Mouse (Mus musculus): ENCODE measurements around the gene Olfr457.
"Not testable (repeated sequence)": the region's sequence is repeated elsewhere in the genome, so short reads cannot be mapped to it uniquely, and the experiment has no call there.

The Olfr457 gene

DNA sequence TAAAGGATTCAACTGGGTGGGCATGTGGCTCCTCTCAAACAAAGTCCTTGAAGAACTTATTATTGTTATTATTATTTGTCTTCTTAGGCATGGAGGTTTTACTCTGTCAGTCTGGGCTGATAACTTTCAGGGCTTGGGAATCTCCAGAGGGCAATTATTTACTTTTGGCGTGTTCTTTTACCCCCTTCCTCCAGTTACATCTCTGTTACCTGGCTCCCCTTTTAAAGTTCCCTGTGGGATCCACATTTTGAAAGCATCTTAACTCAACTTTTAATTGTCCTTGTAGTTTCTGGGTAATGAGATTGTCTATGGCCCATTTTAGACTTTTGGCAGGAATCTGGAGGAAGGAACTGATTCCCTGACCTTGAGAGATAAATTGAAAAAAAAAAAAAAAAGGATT lies at the start of gene Olfr457:
Gene Olfr457 (minus strand): TSS at position 101 of the 400 bp plus-strand sequence.
- no peak for DNase-seq (ENCODE audit: low spot score)

DNA sequence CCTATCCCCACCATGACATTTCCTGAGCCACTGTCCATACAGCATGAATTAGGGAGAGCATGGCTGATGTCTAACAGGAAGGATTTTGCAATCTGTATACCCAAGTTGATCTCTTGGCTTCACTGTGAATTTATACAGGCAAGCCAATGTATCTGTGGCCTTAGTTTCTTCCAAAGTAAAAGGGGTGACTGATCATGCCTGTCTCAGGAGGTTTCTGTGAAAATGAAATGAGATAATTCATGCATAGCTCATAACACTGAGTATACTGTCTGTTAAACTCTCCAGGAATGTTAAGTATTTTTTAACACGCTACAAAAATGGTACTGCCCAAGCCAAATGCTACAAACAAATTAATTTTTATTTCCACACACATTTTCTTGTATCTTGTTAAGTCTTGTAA lies 37.3 kb upstream of the Olfr457 start:
- DNase-seq (ENCODE audit: low spot score) = no peak

GRCm38 (mm10) chr6:42509311-42509710 lies 33.2 kb upstream of the Olfr457 start:
- DNase-seq (ENCODE audit: low spot score) = no peak

DNA sequence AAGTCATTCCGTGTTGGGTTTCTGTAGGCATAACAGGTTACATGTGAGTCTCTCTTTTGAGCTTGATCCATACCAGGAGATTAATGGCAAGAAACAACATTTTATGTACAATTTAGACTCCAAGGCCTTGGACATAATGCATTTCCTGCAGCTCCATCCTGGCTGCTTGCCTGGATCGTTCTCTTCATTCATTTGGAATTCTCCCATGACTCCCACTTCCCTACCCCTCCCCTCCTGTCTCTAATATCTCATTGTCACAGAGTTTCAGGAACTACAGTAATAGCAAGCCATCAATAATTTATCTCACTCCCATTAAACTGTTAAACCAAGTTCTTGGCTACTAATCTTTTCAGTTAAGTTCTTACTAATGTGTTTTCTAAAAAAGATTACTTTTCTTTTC lies 27.3 kb upstream of the Olfr457 start:
- DNase-seq (ENCODE audit: low spot score) = no peak

GRCm38 (mm10) chr6:42489731-42490130 lies 13.6 kb upstream of the Olfr457 start:
- DNase-seq (ENCODE audit: low spot score) = no peak

- no peak for DNase-seq (ENCODE audit: low spot score)
Observed at GRCm38 (mm10) chr6:42487114-42487513, 11.0 kb upstream of the Olfr457 start, which contains the start of gene Olfr456. Gene Olfr456, minus strand, starts transcription at chr6:42487214.

GRCm38 (mm10) chr6:42484633-42485032 lies 8.5 kb upstream of the Olfr457 start:
- no peak for DNase-seq (ENCODE audit: low spot score)

GRCm38 (mm10) chr6:42471298-42471697 lies 4.8 kb downstream of the Olfr457 start:
- DNase-seq (ENCODE audit: low spot score) = not testable (repeated sequence)

DNA sequence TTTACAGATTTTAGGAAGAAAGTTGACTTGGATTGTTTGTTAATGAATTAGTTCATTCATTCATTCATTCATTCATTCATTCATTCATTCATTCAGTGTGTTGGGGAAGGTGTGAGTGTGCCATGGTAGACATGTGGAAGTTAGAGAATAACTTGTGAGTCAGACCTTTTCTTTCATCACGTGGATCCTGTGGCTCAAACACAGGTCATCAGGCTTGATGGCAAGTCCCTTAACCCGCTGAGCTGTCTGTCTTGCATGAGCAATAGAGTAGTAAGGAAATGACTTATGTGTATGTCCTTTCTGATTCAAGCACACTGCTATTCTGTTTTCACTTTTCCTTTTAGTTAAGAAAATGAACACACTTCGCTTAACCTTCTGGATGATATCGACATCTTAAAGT lies 5.6 kb downstream of the Olfr457 start:
- DNase-seq (ENCODE audit: low spot score) = no peak

- DNase-seq (ENCODE audit: low spot score) = no peak
Observed at GRCm38 (mm10) chr6:42465096-42465495, 11.0 kb downstream of the Olfr457 start, which contains the start of gene Olfr458. Gene Olfr458, minus strand, starts transcription at chr6:42465196.

DNA sequence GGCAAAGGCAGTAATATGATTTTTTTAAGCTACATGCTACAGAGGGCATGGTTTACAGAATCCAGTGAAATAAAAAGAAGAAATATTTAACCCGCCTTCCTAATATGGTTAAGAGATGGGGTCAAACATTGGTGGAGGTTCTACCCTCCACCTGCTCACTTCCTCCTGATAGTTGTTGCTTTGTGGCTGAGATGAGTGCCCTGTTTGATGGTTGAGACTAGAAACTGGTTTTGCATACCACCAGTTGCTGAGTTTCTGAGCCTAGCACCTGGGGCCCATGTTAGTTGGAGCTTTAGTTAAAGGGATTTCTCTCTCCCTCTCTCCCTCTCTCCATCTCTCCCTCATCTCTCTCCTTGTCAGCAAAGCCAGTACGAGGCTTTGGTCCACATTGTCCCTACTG lies 28.8 kb downstream of the Olfr457 start:
- no peak for DNase-seq (ENCODE audit: low spot score)

DNA sequence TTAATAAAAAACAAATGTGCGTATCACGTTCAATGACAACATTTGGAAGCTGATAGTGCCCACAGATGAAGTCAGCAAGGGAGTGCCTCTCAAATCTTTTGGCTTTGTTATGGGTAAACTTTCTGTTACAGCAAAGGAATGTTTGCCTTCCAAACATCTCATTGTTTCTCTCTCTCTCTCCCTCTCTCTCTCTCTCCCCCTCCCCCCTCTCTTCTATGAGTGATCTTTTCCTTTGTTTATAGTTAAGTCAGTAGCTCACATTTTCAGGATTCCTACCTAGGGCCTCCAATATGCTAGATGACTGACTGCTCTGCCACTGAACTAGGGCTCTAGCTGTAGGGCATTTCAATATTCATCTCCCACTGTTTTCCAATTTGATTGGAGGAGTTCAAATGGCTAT lies 31.6 kb downstream of the Olfr457 start:
- DNase-seq (ENCODE audit: low spot score) = no peak

GRCm38 (mm10) chr6:42441395-42441794 lies 34.7 kb downstream of the Olfr457 start:
- DNase-seq (ENCODE audit: low spot score) = no peak

DNA sequence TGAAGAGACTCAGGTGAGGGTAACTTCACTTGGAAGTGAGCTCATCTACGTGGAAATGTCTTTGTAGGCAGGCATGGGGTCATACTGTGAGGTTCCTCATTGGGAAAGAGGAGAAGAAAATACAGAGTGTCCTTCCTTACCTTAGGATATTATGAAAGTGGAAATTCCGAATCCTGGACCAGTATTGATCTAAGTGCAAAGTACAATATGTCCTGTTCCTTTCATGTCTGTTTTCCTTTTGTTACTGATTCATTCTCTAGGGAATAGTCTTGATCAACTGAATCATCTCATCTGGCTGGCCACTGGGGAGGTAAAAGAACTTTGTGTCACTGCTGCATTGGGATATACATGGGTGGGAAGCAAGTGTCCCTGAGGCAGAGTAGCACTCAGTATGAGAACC lies 40.6 kb downstream of the Olfr457 start:
- DNase-seq (ENCODE audit: low spot score) = no peak

DNA sequence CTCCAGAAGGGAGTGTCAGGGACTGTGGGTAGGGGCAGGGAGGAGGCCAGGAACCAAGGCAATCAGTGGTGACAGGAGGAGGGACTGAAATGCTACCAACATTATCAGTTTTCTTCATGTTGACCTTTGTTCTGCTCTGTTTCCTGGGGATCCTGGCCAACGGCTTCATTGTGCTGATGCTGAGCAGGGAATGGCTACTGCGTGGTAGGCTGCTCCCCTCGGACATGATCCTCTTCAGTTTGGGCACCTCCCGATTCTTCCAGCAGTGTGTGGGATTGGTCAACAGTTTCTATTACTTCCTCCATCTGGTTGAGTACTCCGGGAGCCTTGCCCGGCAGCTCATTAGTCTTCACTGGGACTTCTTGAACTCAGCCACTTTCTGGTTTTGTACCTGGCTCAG lies 41.7 kb downstream of the Olfr457 start, which contains the start of gene Tas2r126:
Gene Tas2r126 (plus strand): TSS at position 90 of the 400 bp plus-strand sequence.
- no peak for DNase-seq (ENCODE audit: low spot score)

GRCm38 (mm10) chr6:42433554-42433953 lies 42.6 kb downstream of the Olfr457 start:
- DNase-seq (ENCODE audit: low spot score) = no peak

GRCm38 (mm10) chr6:42426337-42426736 lies 49.8 kb downstream of the Olfr457 start:
- no peak for DNase-seq (ENCODE audit: low spot score)

- DNase-seq (ENCODE audit: low spot score) = no peak
Observed at GRCm38 (mm10) chr6:42424472-42424871, 51.7 kb downstream of the Olfr457 start.

- DNase-seq (ENCODE audit: low spot score) = no peak
Observed at GRCm38 (mm10) chr6:42421439-42421838, 54.7 kb downstream of the Olfr457 start.

GRCm38 (mm10) chr6:42419443-42419842 lies 56.7 kb downstream of the Olfr457 start:
- no peak for DNase-seq (ENCODE audit: low spot score)

Measured in urinary bladder, postnatal 14 days (tissue).